Mouse (Mus musculus) ES-Bruce4 (cell line): Measurements from ENCODE around the gene Krt6b.

Experiments
- CTCF ChIP-seq: IDR thresholded peaks from one replicate; pipeline ENCODE4 v1.8.1; 2011; ENCODE audit warnings: low read depth, low read length
- POLR2A ChIP-seq: IDR thresholded peaks from one replicate; pipeline ENCODE4 v1.8.1; 2011; ENCODE audit warnings: low read length; ENCODE audit not compliant: insufficient read depth

- no peak for TF ChIP-seq POLR2A
- TF ChIP-seq CTCF: no peak
Observed at GRCm38 (mm10) chr15:101699866-101700265, 19.8 kb upstream of the Krt6b start.
